Mouse (Mus musculus): ENCODE measurements around the gene Slc39a10.

DNA sequence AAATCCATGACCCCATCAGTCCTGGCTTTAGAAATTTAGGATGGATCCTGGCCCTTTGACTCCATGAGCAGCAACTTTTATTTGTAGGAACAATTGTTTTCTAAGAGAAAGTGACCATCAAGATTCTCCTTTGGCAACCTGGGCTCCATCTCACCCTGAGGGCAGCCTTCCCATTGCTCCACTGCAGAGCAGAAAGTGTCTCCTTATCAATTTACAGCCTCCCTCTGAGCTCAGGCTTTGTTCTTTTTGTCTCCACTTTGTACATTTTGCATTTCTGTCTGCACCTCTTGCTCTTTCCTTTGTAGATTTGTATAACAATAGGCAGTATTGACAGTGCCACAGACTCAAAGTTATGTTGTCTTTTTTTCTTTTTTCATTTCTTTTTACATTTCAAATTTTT is 23.6 kb upstream of the Slc39a10 start:
- TF ChIP-seq EP300 (optimal IDR thresholded peaks at IDR 0.05) (no peak), CTCF (IDR thresholded peaks at IDR 0.05; ENCODE audit: low read depth) (no peak)
